8 mouse cellular contexts compared by ENCODE assay signal in genomic region chr1:171282086-171282805, GRCm38 (mm10). TPM values are rescaled to one million over a fixed set of nuclear protein-coding genes. Genes with fewer than 3 reads are reported as not detected.
A peak's percentile ranks its signal among the peaks of the same experiment; 100 is the strongest.
DNase-seq lines count a peak whose midpoint lies in the region; ATAC-seq lines count a peak whose summit lies in the region.

No protein-coding gene starts in this region.

- no peaks in the 10 kb centered on the region for H3K9me3 ChIP-seq in embryonic facial prominence, embryonic 13.5 days
- no peaks in the 10 kb centered on the region for H3K9me3 ChIP-seq in liver, embryonic 15.5 days (replicated peaks)

- peaks cover 59% of the 10 kb centered on the region for H3K36me3 ChIP-seq in embryonic facial prominence, embryonic 13.5 days
- H3K36me3 ChIP-seq in liver, embryonic 15.5 days (replicated peaks), result peaks cover 74% of the 10 kb centered on the region

- DNase-seq in cerebellum, adult 9-10 months, result peak; percentile 58
- no peak for DNase-seq in cerebellum, adult 18-20 months
- DNase-seq in kidney, postnatal 10 days, result peak; percentile 12
- DNase-seq in kidney, postnatal 14 days, result no peak
- DNase-seq in Muller cell, postnatal 12 days (ENCODE audit: inconsistent ontology term), result no peak
- no peak for DNase-seq in yolk sac, embryonic 10.5 days (ENCODE audit: low spot score)

- ATAC-seq in embryonic facial prominence, embryonic 13.5 days (ENCODE audit: insufficient number of reproducible peaks, insufficient read depth, low FRiP score, low TSS enrichment, low read depth), result no peak
- no peak for ATAC-seq in liver, embryonic 15.5 days (ENCODE audit: insufficient read depth)

- H3K9ac ChIP-seq in embryonic facial prominence, embryonic 13.5 days, result peak overlapping the region; percentile 78
- peak overlapping the region; percentile 90 for H3K9ac ChIP-seq in liver, embryonic 15.5 days

- H3K4me1 ChIP-seq in embryonic facial prominence, embryonic 13.5 days, result peaks cover 38% of the 10 kb centered on the region
- peaks cover 80% of the 10 kb centered on the region for H3K4me1 ChIP-seq in liver, embryonic 15.5 days (replicated peaks)

- peak overlapping the region; percentile 24; the same call in 1 of the 2 replicates for H3K27ac ChIP-seq in embryonic facial prominence, embryonic 13.5 days
- peak overlapping the region; percentile 98 for H3K27ac ChIP-seq in liver, embryonic 15.5 days (replicated peaks)

- peak overlapping the region; percentile 92 for H3K4me2 ChIP-seq in embryonic facial prominence, embryonic 13.5 days
- peak overlapping the region; percentile 81 for H3K4me2 ChIP-seq in liver, embryonic 15.5 days

- H3K4me3 ChIP-seq in embryonic facial prominence, embryonic 13.5 days, result no peak overlapping the region
- peak overlapping the region; percentile 73 for H3K4me3 ChIP-seq in liver, embryonic 15.5 days (replicated peaks)

- 79% methylated on average over 18 of the region's 18 CpGs for WGBS in embryonic facial prominence, embryonic 13.5 days
- WGBS in liver, embryonic 15.5 days (ENCODE audit: insufficient replicate concordance), result 65% methylated on average over 18 of the region's 18 CpGs

- H3K27me3 ChIP-seq in embryonic facial prominence, embryonic 13.5 days, result no peaks in the 10 kb centered on the region
- no peaks in the 10 kb centered on the region for H3K27me3 ChIP-seq in liver, embryonic 15.5 days

RNA-seq across cellular contexts. Expression of gene Ppox, which starts 1.3 kb away (rescaled TPM):
- 60.5 and 64.9 TPM in 2 replicates for polyA plus RNA-seq in embryonic facial prominence, embryonic 13.5 days (2015; fragmentation: Nextera tagmentation; extraction: Ambion mirVana)
- 214 and 226 TPM in 2 replicates for polyA plus RNA-seq in liver, embryonic 15.5 days (2015; fragmentation: Nextera tagmentation; extraction: Ambion mirVana)

RNA-seq across cellular contexts. Expression of gene Usp21, which starts 5.5 kb away (rescaled TPM):
- 116 and 127 TPM in 2 replicates for polyA plus RNA-seq in embryonic facial prominence, embryonic 13.5 days (2015; fragmentation: Nextera tagmentation; extraction: Ambion mirVana)
- polyA plus RNA-seq in liver, embryonic 15.5 days (2015; fragmentation: Nextera tagmentation; extraction: Ambion mirVana), result 24.9 and 28.5 TPM in 2 replicates

RNA-seq across cellular contexts. Expression of gene B4galt3, which starts 12.1 kb away (rescaled TPM):
- 82.1 and 84.2 TPM in 2 replicates for polyA plus RNA-seq in embryonic facial prominence, embryonic 13.5 days (2015; fragmentation: Nextera tagmentation; extraction: Ambion mirVana)
- polyA plus RNA-seq in liver, embryonic 15.5 days (2015; fragmentation: Nextera tagmentation; extraction: Ambion mirVana), result 21.9 and 23.5 TPM in 2 replicates

RNA-seq across cellular contexts. Expression of gene Ufc1, which starts 12.6 kb away (rescaled TPM):
- polyA plus RNA-seq in embryonic facial prominence, embryonic 13.5 days (2015; fragmentation: Nextera tagmentation; extraction: Ambion mirVana), result 109 and 118 TPM in 2 replicates
- 40.6 and 41.4 TPM in 2 replicates for polyA plus RNA-seq in liver, embryonic 15.5 days (2015; fragmentation: Nextera tagmentation; extraction: Ambion mirVana)

RNA-seq across cellular contexts. Expression of gene Ndufs2, which starts 31.1 kb away (rescaled TPM):
- polyA plus RNA-seq in embryonic facial prominence, embryonic 13.5 days (2015; fragmentation: Nextera tagmentation; extraction: Ambion mirVana), result 232 and 248 TPM in 2 replicates
- polyA plus RNA-seq in liver, embryonic 15.5 days (2015; fragmentation: Nextera tagmentation; extraction: Ambion mirVana), result 137 and 144 TPM in 2 replicates

Comparison
In these comparisons a context has a peak if more than half of its experiments do, and no peak if none do; other contexts are left out.
1. DNase-seq: peak in cerebellum, adult 9-10 months (single experiment) and kidney, postnatal 10 days (single experiment); none in cerebellum, adult 18-20 months (0 of 2), kidney, postnatal 14 days (single experiment), Muller cell, postnatal 12 days (single experiment) and yolk sac, embryonic 10.5 days (single experiment).